Mouse (Mus musculus): ENCODE results near the gene Cdh15.

- TF ChIP-seq CTCF (IDR thresholded peaks at IDR 0.05; ENCODE audit: control insufficient read depth, insufficient read depth, insufficient read length) (no peak), USF1 (IDR thresholded peaks at IDR 0.05; ENCODE audit: low read depth) (no peak), MYOG (IDR thresholded peaks at IDR 0.05; ENCODE audit: control insufficient read depth, extremely low read depth, insufficient read length) (no peak)
Measured at GRCm38 (mm10) chr8:122871663-122872062, 23.9 kb downstream of the Cdh15 start.

Data from C2C12 (cell line).